Mouse (Mus musculus): ENCODE data around the gene Cldn6.

- TF ChIP-seq CTCF (IDR thresholded peaks at IDR 0.05; ENCODE audit: low read depth) (no peak), EP300 (IDR thresholded peaks at IDR 0.05; ENCODE audit: low read depth) (no peak)
Observed at GRCm38 (mm10) chr17:23675127-23675526, 3.9 kb upstream of the Cldn6 start.
